ENCODE assay signal across 8 mouse cellular contexts in genomic region chr15:77306547-77307261, GRCm38 (mm10). TPM values are rescaled to one million over a fixed set of nuclear protein-coding genes. Genes with fewer than 3 reads are reported as not detected.
DNase-seq lines count a peak whose midpoint lies in the region; ATAC-seq and TF ChIP-seq lines count a peak whose summit lies in the region.

Gene Rbfox2 (minus strand): TSS chr15:77307004.

- peak; percentile 99 for DNase-seq in ZHBTc4 (ENCODE audit: low read depth, low spot score)
- DNase-seq in cerebellum, postnatal 25 days: peak; percentile 93 to 96
- peak; percentile 97 for DNase-seq in gastrocnemius, adult 2 months
- DNase-seq in left cerebral cortex, adult 11 months (ENCODE audit: low spot score): peak; percentile 81
- DNase-seq in lung, postnatal 36 days: peak; percentile 95
- DNase-seq in right cerebral cortex, adult 2 months (ENCODE audit: low spot score in 2 of 2): peak; percentile 81 to 87
- DNase-seq in urinary bladder, postnatal 25 days (ENCODE audit: low spot score): peak; percentile 84

- peak within 1 kb of the TSS; percentile 99 for H3K27ac ChIP-seq in gastrocnemius, adult 2 months
- H3K27ac ChIP-seq in hindbrain, embryonic 16.5 days (ENCODE audit: low read depth, low read length): peak within 1 kb of the TSS; percentile 99

- H3K4me1 ChIP-seq in hindbrain, embryonic 16.5 days (ENCODE audit: control insufficient read depth, insufficient read depth, low read depth, low read length): peaks cover 23% of the 10 kb centered on the region

- H3K27me3 ChIP-seq in hindbrain, embryonic 16.5 days (replicated peaks; ENCODE audit: control insufficient read depth, insufficient read depth, low read length): no peaks in the 10 kb centered on the region

- peak within 1 kb of the TSS; percentile 96 for H3K9ac ChIP-seq in hindbrain, embryonic 16.5 days (ENCODE audit: low read depth, low read length)

- under 1% methylated on average over 55 of the region's 90 CpGs for WGBS in hindbrain, embryonic 16.5 days

- intact Hi-C loops in gastrocnemius, adult 2 months (cut with DNase I): no loop called here

- ATAC-seq in hindbrain, embryonic 16.5 days: peak; percentile 97

- H3K9me3 ChIP-seq in hindbrain, embryonic 16.5 days (ENCODE audit: control insufficient read depth, low read length): no peaks in the 10 kb centered on the region

- no peaks in the 10 kb centered on the region for H3K36me3 ChIP-seq in hindbrain, embryonic 16.5 days (ENCODE audit: control insufficient read depth, insufficient read depth, low read length)

- peak within 1 kb of the TSS; percentile 89 for H3K4me3 ChIP-seq in gastrocnemius, adult 2 months
- peak within 1 kb of the TSS; percentile 97 for H3K4me3 ChIP-seq in hindbrain, embryonic 16.5 days (ENCODE audit: low read length)

- no peak for TF ChIP-seq CTCF in gastrocnemius, adult 2 months (IDR thresholded peaks at IDR 0.05)

- peak within 1 kb of the TSS; percentile 77 for H3K4me2 ChIP-seq in hindbrain, embryonic 16.5 days (ENCODE audit: low read length)

RNA-seq across cellular contexts. Expression of gene Rbfox2, which starts in this region (rescaled TPM):
- 10 to 100 TPM; 48.2 to 78.6 TPM for total RNA-seq in gastrocnemius, adult 2 months (2021)
- 122 and 140 TPM in 2 replicates for polyA plus RNA-seq in hindbrain, embryonic 16.5 days (2015; fragmentation: Nextera tagmentation; extraction: Ambion mirVana)

Comparison
In these comparisons a context has a peak if more than half of its experiments do, and no peak if none do; other contexts are left out.
1. Peak in every context shown above with its lines: DNase-seq, ATAC-seq, H3K4me3 ChIP-seq and H3K27ac ChIP-seq.